Mouse (Mus musculus) forebrain, postnatal 0 days (tissue): ENCODE measurements around the gene Uba2. TPM values are rescaled to one million over a fixed set of nuclear protein-coding genes. Genes with fewer than 3 reads are reported as not detected.
"Not testable (repeated sequence)": the region's sequence is repeated elsewhere in the genome, so short reads cannot be mapped to it uniquely, and the experiment has no call there.

Experiments used
- ATAC-seq: fragments of 200-750 bp; cut with Nextera tagmentation; 2 replicates; pipeline ENCODE4 v1.8.0; 2017; ENCODE audit warnings: mild to moderate bottlenecking, moderate library complexity
- DNase-seq: peaks from one replicate; pipeline ENCODE4 v3.0.0-alpha.2; 2015
- H3K27ac ChIP-seq: fragments of 300-500 bp; sonication (generic); 2 replicates; pipeline ENCODE4 v1.5.1; 2014; ENCODE audit warnings: low read depth, mild to moderate bottlenecking, antibody characterized with exemption, low read length, moderate library complexity, mixed read lengths
- H3K27me3 ChIP-seq: fragments of 300-500 bp; sonication (generic); 2 replicates; pipeline ENCODE4 v1.6.1; 2014; ENCODE audit warnings: mild to moderate bottlenecking, low read length, mixed read lengths; ENCODE audit not compliant: insufficient read depth
- H3K36me3 ChIP-seq: fragments of 300-500 bp; sonication (generic); 2 replicates; pipeline ENCODE4 v1.6.1; 2014; ENCODE audit warnings: mild to moderate bottlenecking, moderate library complexity; ENCODE audit not compliant: insufficient read depth
- H3K4me1 ChIP-seq: fragments of 300-500 bp; sonication (generic); 2 replicates; pipeline ENCODE4 v1.6.1; 2014; ENCODE audit warnings: antibody characterized with exemption; ENCODE audit not compliant: insufficient read depth
- H3K4me2 ChIP-seq: fragments of 300-500 bp; sonication (generic); 2 replicates; pipeline ENCODE4 v1.6.1; 2014; ENCODE audit warnings: low read depth, mild to moderate bottlenecking, moderate library complexity
- H3K4me3 ChIP-seq: fragments of 300-500 bp; sonication (generic); 2 replicates; pipeline ENCODE4 v1.5.1; 2014; ENCODE audit warnings: low read depth, low read length, mixed read lengths
- H3K9ac ChIP-seq: fragments of 300-500 bp; sonication (generic); 2 replicates; pipeline ENCODE4 v1.6.1; 2014; ENCODE audit warnings: mild to moderate bottlenecking
- H3K9me3 ChIP-seq: fragments of 300-500 bp; sonication (generic); 2 replicates; pipeline ENCODE4 v1.6.1; 2016; ENCODE audit warnings: low read length
- CTCF ChIP-seq: sonication (generic); IDR thresholded peaks from 2 replicates; pipeline ENCODE4 v1.5.1; 2016; ENCODE audit warnings: antibody characterized with exemption, control low read depth, low read depth
- WGBS: fragments of 180-500 bp; shearing (Covaris S2); extraction: QIAGEN DNeasy Blood & Tissue Kit; methylation state at CpG from one replicate; pipeline ENCODE4 v1.1.7; 2014; 5-methylcytosine and 5-hydroxymethylcytosine counted together
- polyA plus RNA-seq: library from polyadenylated mRNA; unstranded; fragments of >200 nt; fragmentation: Nextera tagmentation; extraction: Ambion mirVana; gene quantifications from 2 replicates; pipeline ENCODE4 v1.2.1, GENCODE M21; 2015
- total RNA-seq: library from RNA; depleted of rRNA; stranded (reverse); fragments of >200 nt; gene quantifications from 2 replicates; pipeline ENCODE4 v1.2.3, GENCODE M21; 2014

Gene Uba2
- total and polyA plus RNA-seq, 2 experiments from 2014 or later = 123 to 179 TPM

GRCm38 (mm10) chr7:34189376-34189989 lies 20.1 kb upstream of the Uba2 start:
- Histone ChIP-seq H3K36me3 (peaks cover 62% of the 10 kb centered on the region), H3K4me3 (no peak overlapping the region), H3K4me1 (no peaks in the 10 kb centered on the region), H3K4me2 (no peak overlapping the region), H3K27me3 (no peaks in the 10 kb centered on the region), H3K27ac (no peak overlapping the region), H3K9me3 (no peaks in the 10 kb centered on the region), H3K9ac (no peak overlapping the region)
- 94% methylated on average over 12 of the region's 12 CpGs for WGBS
- no peak for ATAC-seq
- TF ChIP-seq CTCF = no peak
- DNase-seq = no peak

- Histone ChIP-seq H3K4me2 (no peak overlapping the region), H3K4me3 (no peak overlapping the region), H3K9ac (no peak overlapping the region), H3K27me3 (no peaks in the 10 kb centered on the region), H3K27ac (no peak overlapping the region), H3K36me3 (peaks cover 45% of the 10 kb centered on the region), H3K4me1 (no peaks in the 10 kb centered on the region), H3K9me3 (no peaks in the 10 kb centered on the region)
- DNase-seq = no peak
- WGBS = 86% methylated on average over 3 of the region's 3 CpGs
- no peak for ATAC-seq
- TF ChIP-seq CTCF = no peak
These were observed 14.4 kb upstream of the Uba2 start for GRCm38 (mm10) chr7:34183794-34184193.

- Histone ChIP-seq H3K36me3 (peaks cover 40% of the 10 kb centered on the region), H3K27ac (no peak overlapping the region), H3K9ac (no peak overlapping the region), H3K27me3 (no peaks in the 10 kb centered on the region), H3K4me1 (no peaks in the 10 kb centered on the region), H3K9me3 (no peaks in the 10 kb centered on the region), H3K4me3 (no peak overlapping the region), H3K4me2 (no peak overlapping the region)
- ATAC-seq (peak; percentile 27; the same call in 1 of the 2 replicates), DNase-seq (no peak)
- TF ChIP-seq CTCF = no peak
- 92% methylated on average over 13 of the region's 13 CpGs for WGBS
These were observed 14.0 kb upstream of the Uba2 start for GRCm38 (mm10) chr7:34183356-34183755.

- WGBS = 84% methylated on average over 6 of the region's 6 CpGs
- not testable (repeated sequence) for H3K9me3 ChIP-seq, H3K27ac ChIP-seq, H3K4me3 ChIP-seq, ATAC-seq, H3K9ac ChIP-seq, H3K36me3 ChIP-seq, H3K4me2 ChIP-seq, H3K27me3 ChIP-seq, DNase-seq, H3K4me1 ChIP-seq
These were observed 6.8 kb upstream of the Uba2 start for GRCm38 (mm10) chr7:34176241-34176640.

GRCm38 (mm10) chr7:34172251-34172650 lies 2.9 kb upstream of the Uba2 start:
- Histone ChIP-seq H3K27ac (no peak overlapping the region), H3K9ac (no peak overlapping the region), H3K27me3 (no peaks in the 10 kb centered on the region), H3K4me3 (no peak overlapping the region), H3K4me1 (peaks cover 3% of the 10 kb centered on the region; the same call in 1 of the 2 replicates), H3K9me3 (no peaks in the 10 kb centered on the region), H3K36me3 (no peaks in the 10 kb centered on the region), H3K4me2 (no peak overlapping the region)
- ATAC-seq (no peak), DNase-seq (no peak)
- TF ChIP-seq CTCF = no peak
- 70% methylated on average over 1 of the region's 1 CpGs for WGBS

- H3K36me3 ChIP-seq = peaks cover 12% of the 10 kb centered on the region
- peak; percentile 98 for ATAC-seq
- 0 out of 2 replicates have a peak, but pooled peaks have one; percentile 5 for TF ChIP-seq CTCF
- H3K27me3 ChIP-seq = no peaks in the 10 kb centered on the region
- no peaks in the 10 kb centered on the region for H3K9me3 ChIP-seq
- WGBS = 9% methylated on average over 30 of the region's 30 CpGs
- H3K9ac ChIP-seq = peak overlapping the region; percentile 86
- H3K4me3 ChIP-seq = peak overlapping the region; percentile 90
- H3K4me2 ChIP-seq = peak overlapping the region; percentile 78
- peak; percentile 95 for DNase-seq
- H3K4me1 ChIP-seq = peaks cover 8% of the 10 kb centered on the region; the same call in 1 of the 2 replicates
- peak overlapping the region; percentile 85 for H3K27ac ChIP-seq
These were observed 738 bp downstream of the Uba2 start for GRCm38 (mm10) chr7:34168470-34169251.
